Mouse (Mus musculus): ENCODE measurements at regions not wholly inside any gene's neighbourhood (a gene's known extent, or its start where the extent isn't known, plus 50 kb on each side); places are given as distances from the start of the nearest gene placed in this dataset.

DNA sequence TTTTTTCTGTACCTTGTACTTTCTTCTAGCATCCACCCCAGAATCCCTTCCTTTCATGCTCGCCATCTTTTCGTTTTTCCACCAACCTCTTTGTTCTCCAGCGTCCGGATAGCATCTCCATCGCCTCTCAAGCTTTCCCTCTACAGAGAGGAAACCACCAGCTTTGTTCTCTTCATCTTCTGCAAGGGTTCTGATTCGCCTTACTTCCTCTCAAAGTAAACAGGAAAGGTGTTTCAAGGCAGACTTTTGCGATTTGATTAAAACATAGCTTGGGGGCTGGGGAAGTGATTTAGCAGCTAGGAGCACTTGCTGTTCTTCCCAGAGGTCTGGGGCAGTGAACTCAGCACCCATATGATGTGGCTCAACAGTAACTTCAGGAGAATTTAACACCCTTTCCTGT is 71.4 kb downstream of the Emp1 start:
- in situ Hi-C loops (cut with MseI, MboI), result loop anchor here (25.0 kb wide), 2 partner anchors 204 to 679 kb away; no protein-coding TSS in a partner anchor

DNA sequence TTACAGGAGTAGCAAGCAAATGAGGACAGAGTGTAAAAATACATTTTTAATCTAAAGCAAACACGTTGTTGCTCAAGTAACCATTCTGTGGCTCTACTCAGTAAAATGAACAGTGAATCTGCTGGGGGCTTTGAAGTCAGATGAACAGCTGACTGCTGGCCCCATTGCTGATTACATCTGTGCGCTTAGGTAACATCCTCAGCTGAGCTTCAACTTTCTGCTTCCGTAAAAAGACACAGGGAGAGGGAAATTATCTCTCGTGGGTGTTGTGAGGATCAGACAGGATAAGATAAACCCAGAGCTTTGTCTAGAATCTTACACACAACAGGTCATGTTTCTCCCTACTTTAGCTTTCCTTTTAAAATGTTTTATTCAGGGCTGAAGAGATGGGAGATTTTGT is 74.0 kb downstream of the Emp1 start:
- in situ Hi-C loops (cut with MseI, MboI), result loop anchor here (25.0 kb wide), 2 partner anchors 201 to 676 kb away; no protein-coding TSS in a partner anchor

DNA sequence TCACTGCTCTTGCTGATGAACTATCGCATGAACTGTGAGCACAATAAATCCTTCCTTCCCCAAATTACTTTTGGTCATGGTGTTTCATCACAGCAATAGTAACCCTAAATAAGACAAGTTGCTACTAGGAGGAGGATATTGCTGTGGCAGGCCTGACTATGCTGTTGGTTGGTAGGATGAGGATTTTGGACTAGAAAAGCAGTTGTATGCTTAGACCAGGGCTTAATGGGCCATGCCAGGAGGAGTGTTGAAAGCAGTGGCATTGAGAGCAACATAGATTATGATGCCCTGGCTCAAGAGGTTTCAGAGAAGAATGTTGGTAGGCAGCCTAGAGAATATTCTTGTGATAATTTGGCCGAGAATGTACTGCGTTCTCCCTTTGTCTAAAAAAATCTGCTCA is 75.9 kb downstream of the Emp1 start:
- in situ Hi-C loops (cut with MseI, MboI), result loop anchor here (25.0 kb wide), 2 partner anchors 199 to 674 kb away; no protein-coding TSS in a partner anchor

DNA sequence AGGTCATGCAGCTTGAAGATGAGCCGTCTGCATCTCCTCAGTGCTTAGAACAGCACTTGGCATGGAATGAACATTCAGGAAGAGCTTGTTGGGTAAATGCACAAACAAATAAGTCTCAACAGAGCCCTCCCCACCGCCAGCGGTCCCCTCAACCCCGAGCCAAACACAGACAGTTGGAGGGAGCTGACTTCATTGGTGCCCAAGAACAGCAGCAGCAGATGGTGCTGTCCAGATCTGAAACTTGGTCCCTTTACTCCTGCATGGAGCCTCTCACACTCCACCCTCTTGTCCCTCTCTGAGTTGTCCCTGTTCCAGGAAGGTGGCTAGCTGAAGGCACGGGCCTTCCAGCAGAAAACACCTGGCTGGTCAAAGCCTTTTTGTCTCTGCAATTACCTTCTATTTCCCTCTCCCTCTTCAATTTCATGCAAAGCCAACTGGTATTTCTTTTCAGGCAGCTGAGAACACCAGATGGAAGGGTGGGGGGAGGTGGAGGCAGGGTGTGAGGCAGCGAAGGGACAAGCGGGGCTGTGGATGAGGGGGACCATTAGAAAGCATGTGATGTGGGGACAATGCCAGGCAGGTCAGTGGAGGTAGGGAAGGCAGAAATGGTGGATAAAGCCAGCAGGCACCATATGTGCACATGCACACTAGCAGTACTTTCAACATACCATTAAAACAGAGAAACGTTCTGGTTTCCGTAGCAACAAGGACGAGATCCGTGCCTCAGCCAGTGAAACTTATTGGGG is 79.0 kb downstream of the Emp1 start:
- in situ Hi-C loops (cut with MseI, MboI), result loop anchor here (10.0 to 25.0 kb wide), 4 partner anchors 196 to 671 kb away; no protein-coding TSS in a partner anchor

DNA sequence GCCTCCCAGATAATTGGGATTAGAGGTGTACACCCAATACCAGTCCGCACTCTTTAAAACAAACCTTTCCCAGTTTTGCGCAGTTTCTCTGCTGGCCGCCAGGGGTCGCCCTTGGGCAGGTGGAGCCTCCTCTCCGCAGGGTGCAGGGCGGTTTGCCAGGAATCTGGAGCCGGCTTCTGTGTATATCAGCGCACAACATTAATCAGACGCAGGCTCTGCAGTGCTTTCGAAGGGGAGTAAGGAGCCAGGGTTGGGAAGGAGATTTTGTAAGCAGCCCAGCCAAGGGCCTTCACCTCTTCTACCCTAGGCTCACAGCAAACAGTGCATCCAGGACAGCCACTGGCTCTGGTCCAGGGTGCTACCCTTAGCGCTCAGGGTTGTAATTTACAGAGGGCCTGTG is 82.3 kb downstream of the Emp1 start:
- in situ Hi-C loops (cut with MseI, MboI), result loop anchor here (10.0 to 25.0 kb wide), 4 partner anchors 193 to 668 kb away; no protein-coding TSS in a partner anchor

DNA sequence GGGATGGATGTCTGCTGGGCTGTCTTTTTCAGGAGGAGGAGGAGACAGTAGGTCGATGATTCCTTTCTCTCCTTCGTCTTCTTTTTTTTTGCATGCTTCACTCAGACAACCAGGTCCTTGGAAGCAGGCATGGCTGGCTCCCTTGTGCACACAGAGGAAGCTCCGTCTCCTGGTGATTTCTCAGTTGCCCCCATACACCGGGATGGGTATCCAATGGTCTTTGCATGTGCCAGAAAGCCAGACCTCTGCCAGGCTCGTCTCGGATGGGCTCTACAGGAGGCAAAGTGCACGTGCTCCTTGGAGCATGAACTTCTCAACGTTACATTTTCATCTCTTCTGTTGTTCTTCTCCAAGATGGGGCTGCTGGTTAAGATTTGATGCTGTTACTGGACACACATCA is 82.7 kb downstream of the Emp1 start:
- in situ Hi-C loops (cut with MseI, MboI), result loop anchor here (10.0 to 25.0 kb wide), 4 partner anchors 192 to 667 kb away; no protein-coding TSS in a partner anchor

DNA sequence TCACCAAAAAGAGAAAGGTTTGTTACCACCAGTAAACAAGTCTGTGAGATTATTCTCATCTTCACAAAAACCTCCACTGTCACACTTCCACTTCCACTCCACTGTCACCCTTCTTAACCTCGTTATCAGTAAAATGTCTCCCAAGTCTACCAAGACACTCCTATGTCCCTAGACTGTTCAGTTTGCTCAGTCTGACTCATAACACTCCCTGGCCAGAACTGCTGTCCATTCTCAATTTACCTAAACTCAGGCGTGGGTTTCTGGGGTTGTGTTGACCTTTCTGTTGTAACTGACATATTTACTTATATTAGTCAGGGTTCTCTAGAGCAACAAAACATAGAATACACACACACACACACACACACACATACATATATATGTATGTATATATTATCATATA is 85.5 kb downstream of the Emp1 start:
- in situ Hi-C loops (cut with MseI, MboI), result loop anchor here (10.0 to 25.0 kb wide), 4 partner anchors 190 to 664 kb away; no protein-coding TSS in a partner anchor

DNA sequence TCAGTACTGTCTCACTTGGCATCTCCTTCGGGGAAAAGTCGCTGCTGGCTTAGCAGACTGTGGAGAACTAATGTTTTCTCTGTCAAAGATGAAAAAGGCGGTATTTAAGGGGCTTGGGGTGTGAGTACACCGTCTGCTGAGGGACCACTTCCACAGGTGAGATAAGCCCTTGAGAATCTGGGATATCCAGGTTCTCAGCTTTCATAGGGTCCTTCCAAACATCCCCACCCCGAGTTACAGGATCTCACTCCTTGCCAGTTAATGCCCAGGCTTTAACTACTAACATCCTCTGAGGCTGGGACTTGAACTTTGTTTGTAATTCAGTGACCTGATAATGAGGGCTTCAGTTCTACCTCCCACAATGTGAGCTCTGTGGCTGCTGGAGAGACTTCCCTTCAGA is 86.9 kb downstream of the Emp1 start:
- in situ Hi-C loops (cut with MseI, MboI), result loop anchor here (10.0 to 25.0 kb wide), 4 partner anchors 188 to 663 kb away; no protein-coding TSS in a partner anchor

DNA sequence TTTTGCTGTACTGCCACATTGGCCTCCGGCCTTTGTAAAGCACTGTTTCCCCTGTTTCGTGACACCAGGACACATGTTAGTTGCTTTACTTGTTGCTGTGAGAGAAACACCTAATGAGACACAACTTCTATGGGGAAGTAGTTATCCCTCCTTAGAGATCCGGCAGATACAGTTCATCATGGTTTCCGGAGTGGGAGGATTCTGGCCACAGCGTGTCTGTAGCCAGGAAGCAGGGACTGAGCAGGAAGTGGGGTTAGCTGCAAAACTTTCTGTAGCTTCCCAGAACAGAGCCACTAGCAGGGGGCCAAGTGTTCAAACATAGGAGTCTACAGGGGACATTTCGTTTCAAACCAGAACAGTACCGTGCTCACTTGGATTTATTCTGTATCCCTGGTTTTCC is 88.2 kb downstream of the Emp1 start:
- in situ Hi-C loops (cut with MseI, MboI), result no loop called here

DNA sequence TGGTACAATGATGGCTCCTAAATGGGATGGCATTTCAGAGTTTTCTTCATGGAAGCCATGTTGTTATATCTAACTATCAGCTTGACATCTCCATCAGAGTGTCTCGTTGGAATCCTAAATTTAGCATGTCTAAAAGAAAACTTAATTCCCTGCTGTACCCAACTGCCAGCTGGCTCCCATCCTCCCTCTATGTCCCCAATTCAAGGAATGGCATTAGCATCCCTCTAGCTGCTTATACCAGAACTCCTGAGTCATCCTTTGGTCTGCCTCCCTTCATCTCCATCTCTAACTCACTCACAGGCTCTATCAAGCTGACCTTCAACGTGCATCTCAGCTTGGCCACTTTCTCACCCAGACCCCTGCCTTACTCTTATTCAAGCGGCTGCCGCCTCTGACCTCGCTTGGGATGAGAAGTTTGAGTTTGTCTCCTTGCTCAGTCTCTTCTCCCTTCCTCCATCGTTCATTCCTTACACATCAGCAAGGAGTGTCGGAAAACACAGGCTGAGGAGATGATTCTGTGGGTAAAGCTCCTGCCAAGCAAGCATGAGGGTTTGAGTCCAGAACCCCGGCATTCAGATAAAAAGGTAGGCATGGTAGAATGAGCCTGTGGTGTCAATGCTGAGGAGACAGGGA is 88.9 kb downstream of the Emp1 start:
- in situ Hi-C loops (cut with MseI, MboI), result no loop called here

DNA sequence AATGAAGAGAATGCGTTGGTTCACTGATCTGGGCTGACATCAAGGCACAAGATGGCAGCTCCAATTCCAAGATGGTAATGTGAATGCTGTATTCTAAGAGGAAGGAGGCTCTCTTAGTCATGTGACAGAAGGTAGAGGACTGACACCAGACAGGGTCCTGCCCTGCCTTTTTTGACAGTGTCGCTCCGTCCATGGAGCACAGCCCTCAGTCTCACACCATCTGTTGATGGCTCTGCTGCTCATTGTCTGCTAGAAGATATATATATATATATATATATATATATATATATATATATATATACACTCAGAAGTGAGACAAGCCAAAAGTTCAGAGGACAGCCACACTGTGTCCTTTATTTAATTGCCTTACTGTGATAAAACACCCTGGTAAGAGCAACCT is 90.7 kb downstream of the Emp1 start:
- in situ Hi-C loops (cut with MseI, MboI), result no loop called here

DNA sequence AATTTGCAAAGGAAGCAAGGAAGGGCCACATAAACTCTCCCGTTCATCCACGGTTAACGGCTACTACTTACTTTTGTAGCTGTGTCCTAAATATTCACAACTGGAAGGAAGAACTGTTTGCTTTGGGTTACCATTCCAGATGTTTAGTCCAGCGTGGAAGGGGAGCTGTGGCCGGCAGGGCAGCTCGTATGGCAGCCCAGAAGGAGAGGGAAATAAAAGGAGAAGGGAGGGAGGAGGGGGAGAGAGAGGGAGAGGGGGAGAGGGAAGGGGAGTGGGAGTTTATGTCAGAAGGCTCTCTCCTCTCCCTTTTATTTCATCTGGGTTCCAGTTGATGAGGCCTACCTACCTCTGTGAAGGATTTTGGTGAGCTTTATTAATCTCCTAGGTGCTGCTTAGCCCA is 110.2 kb downstream of the Emp1 start:
- in situ Hi-C loops (cut with MseI, MboI), result no loop called here

DNA sequence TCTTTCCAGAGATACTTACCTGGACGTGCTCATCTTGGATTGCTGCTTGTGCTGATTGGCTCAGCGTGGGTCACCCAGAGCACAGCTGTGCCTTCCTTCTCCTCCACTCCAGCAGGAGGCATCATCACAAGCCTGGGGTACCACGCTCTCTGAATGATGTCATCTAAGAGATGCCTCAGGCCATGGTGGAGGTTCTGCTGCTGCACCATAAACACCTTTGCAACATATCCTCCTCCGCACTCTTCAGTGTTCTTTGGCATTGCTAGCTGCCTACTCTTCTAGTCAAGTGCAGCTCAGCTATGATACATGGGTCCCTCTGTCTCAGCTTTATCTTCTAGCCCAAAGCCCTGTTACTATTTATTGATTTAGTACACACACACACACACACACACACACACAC is 110.8 kb downstream of the Emp1 start:
- in situ Hi-C loops (cut with MseI, MboI), result no loop called here

DNA sequence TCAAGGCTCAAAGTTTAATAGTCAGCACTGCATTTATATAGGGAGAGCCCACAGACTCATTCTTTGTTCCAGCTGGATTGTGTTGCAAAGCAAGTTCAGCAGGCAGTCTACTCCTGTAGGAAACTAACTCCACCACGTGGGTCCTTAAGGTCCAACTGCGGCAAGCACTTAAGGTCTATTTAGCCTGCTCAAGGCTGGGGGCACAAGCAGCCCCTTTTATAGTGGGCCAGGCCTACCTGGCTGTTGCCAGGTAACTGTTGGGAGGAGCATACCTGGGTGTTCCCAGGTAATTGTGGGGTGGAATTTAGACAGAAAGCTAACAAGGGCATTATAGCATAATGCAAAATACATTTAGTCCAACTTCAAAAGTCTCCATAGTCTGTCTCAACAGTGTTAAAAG is 126.5 kb downstream of the Emp1 start:
- in situ Hi-C loops (cut with MseI, MboI), result no loop called here

DNA sequence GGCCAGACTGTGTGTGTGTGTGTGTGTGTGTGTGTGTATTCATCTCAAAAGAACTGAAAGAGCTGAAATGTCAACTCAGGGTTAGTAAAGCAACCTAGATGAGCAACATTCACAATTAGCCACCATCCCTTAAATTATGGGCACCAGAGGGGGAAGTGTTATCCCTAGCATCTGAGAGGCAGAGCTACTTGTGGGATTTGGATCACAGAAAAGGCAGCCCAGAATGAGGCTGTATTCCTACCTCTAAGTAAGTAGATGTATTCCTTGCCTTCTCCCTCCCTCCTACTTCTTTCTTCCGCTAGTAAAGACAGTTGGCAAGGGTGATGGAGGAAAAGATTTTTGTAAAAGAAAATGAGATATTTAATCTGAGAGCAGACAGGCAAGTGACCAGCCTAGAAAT is 131.6 kb downstream of the Emp1 start:
- in situ Hi-C loops (cut with MseI, MboI), result no loop called here

DNA sequence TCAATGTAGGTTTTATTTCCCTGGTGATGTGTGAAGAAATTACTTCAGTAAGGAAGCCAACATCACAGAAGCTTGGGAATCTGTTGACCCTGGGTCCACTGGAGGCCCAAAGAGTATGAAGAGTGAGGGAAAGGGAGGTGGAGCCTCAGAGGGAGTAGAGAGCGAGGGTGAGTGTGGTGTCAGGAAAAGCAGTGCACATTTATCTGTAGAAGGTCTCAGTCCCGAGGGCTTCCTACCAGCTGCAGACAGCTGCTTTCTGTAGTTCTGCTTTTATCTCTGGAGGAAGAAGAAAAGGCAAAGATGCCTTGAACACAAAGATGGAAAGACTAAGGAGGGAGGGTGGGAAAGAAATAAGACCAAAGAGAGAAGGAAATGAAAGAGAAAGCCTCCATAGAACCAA is 133.5 kb downstream of the Emp1 start:
- in situ Hi-C loops (cut with MseI, MboI), result no loop called here

DNA sequence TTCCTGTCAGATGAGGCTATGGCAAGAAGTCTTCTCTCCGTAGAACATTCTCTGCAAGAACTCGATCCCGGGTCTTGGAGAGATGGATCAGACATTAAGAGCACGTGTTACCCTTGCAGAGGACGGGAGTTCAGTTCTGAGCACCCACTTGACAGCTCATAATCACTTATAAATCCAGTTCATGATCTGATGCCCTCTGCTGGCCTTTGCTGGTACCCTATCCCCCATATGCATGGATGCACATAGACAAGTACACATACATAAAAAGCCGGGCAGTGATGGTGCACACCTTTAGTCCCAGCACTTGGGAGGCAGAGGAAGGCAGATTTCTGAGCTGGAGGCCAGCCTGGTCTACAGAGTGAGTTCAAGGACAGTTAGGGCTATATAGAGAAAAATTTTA is 136.2 kb downstream of the Emp1 start:
- in situ Hi-C loops (cut with MseI, MboI), result no loop called here

DNA sequence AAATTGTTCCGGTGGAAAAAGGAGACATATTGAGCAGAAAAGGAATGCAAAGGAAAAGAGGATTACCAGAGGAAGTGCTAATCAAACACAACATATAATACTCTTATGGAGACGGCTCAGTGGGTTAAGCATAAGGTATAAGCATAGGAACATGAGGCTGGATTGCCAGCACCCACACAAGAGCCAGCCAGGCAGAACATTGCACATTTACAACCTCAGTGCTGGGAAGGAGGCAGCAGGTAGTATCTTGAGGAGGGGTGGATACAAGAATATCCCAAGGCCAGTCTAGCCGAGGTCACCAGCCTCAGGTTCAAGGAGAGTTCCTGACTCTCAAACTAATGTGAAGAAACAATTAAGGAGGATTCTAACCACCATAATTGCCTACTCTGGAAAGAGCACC is 138.0 kb downstream of the Emp1 start:
- in situ Hi-C loops (cut with MseI, MboI), result no loop called here

DNA sequence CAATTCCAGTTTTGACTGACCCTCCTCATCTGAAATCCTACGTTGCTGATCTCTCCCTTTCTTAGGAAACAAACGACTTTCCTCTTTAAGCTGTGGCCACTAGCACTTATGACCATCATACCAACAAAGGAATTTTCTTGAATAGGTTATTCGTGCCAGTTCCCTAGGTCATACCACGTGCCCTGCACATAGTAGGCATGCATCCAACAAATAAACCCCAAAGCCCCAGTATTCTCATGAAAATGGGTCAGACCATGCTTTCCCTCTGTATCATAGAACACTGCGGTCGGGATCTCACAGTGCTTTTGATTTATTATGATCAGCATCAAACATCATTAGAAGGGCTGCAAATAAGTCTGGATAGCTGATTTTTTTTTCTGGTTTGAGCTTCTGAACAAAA is 139.4 kb downstream of the Emp1 start:
- in situ Hi-C loops (cut with MseI, MboI), result no loop called here

DNA sequence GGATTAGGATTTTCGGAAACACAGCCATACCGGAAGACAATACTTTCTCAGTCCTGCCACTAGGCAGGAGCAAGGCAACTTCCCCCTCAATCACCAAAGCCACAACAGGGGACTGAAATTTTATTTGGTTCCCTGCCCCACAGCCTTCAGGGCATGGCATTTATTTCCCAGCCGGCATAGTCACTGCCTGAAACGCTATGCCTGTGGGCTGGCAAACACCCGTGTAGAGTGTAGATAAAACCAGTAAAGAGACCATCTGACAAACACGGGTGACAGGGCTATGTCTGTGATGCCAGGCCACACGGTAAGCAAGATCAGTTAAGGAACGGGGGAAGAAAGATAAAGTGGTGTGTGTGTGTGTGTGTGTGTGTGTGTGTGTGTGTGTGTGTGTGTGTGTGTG is 140.1 kb downstream of the Emp1 start:
- in situ Hi-C loops (cut with MseI, MboI), result no loop called here

DNA sequence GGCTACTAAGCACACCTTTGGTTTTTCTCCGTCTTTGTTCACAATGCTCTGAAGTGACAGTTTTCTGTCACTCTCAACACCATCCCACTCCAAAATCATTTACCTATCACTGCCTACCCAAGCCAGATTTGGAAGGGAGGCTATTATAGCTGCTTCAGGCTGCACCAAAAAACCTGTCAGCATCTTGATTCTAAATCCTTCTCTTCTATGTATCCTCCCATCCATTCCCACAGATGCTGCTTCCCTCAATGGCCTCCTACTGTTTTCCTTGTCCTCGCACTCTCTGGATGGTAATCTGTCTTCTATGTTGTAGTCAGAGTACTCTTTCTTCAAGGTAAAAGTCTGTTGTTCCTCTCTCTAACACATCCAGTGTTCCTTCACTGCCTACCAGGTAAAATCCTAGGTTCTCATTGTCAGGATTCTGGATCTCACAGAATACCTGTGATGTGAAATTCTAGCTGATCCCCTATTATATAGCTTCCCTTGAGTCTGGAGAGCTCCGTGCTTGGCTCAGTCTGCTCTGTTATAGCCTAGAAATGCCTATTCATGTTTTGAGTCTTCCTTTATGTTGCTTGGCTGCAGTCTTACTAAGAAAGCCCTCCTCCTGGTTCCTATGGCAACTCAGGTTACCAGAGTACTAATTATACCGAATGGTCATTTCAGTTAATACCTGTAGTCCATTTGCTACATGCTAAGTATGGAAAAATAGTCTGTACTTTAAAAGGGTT is 156.5 kb downstream of the Emp1 start:
- in situ Hi-C loops (cut with MseI, MboI), result no loop called here

DNA sequence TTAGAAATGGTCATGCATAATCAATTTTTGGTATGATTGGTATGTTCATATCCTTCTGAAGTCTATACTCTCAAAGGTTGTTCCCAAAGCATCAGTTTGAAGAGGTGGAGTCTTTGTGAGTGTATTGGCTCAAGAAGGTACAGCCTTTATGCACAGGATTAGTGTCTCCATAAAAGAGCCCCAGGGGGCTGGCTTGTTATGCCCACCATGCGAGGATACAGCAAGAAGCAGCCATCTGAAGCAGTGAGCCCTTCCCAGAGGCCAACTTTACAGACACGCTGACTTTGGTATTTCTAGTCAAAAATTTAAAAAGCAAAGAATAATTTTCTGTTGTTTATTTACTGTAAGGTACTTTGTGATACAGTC is 157.1 kb downstream of the Emp1 start:
- in situ Hi-C loops (cut with MseI, MboI), result no loop called here

Data from mouse trophoblast stem cell (cell line).